Mouse (Mus musculus): ENCODE measurements around the gene Hist1h4i. TPM values are rescaled to one million over a fixed set of nuclear protein-coding genes. Genes with fewer than 3 reads are reported as not detected.
"Not testable (repeated sequence)": the region's sequence is repeated elsewhere in the genome, so short reads cannot be mapped to it uniquely, and the experiment has no call there.

The Hist1h4i gene
- polyA plus RNA-seq (2015; fragmentation: Nextera tagmentation; extraction: Ambion mirVana) = 16.9 and 19.2 TPM in 2 replicates

GRCm38 (mm10) chr13:22041142-22041536, at the start of gene Hist1h4i:
TSS of gene Hist1h4i (minus strand) at chr13:22041362.
- H3K4me1 ChIP-seq = peaks cover 40% of the 10 kb centered on the region
- H3K27ac ChIP-seq (replicated peaks) = peak within 1 kb of the TSS; percentile 91
- H3K9ac ChIP-seq (replicated peaks) = peak within 1 kb of the TSS; percentile 57
- ATAC-seq (replicated peaks) = peak; percentile 62
- under 1% methylated on average over 27 of the region's 27 CpGs for WGBS
- peak within 1 kb of the TSS; percentile 48 for H3K4me3 ChIP-seq
- H3K36me3 ChIP-seq, H3K27me3 ChIP-seq, H3K9me3 ChIP-seq: not testable (repeated sequence)
- H3K4me2 ChIP-seq (replicated peaks) = peak within 1 kb of the TSS; percentile 84

GRCm38 (mm10) chr13:22084140-22084539, 43.0 kb upstream of the Hist1h4i start, which contains the start of gene Vmn1r188:
TSS of gene Vmn1r188 (plus strand) at chr13:22084440.
- not testable (repeated sequence) for ATAC-seq (replicated peaks); H3K27ac ChIP-seq (replicated peaks); H3K9ac ChIP-seq (replicated peaks); H3K4me2 ChIP-seq (replicated peaks); H3K4me1 ChIP-seq; H3K4me3 ChIP-seq; H3K36me3 ChIP-seq; H3K27me3 ChIP-seq; H3K9me3 ChIP-seq
- 91% methylated on average over 1 of the region's 1 CpGs for WGBS

GRCm38 (mm10) chr13:22063468-22063867, 22.3 kb upstream of the Hist1h4i start:
- Histone ChIP-seq H3K4me3 (no peak overlapping the region), H3K9me3 (no peaks in the 10 kb centered on the region), H3K9ac (replicated peaks) (no peak overlapping the region), H3K27me3 (no peaks in the 10 kb centered on the region), H3K27ac (replicated peaks) (no peak overlapping the region), H3K4me1 (no peaks in the 10 kb centered on the region), H3K4me2 (replicated peaks) (no peak overlapping the region), H3K36me3 (no peaks in the 10 kb centered on the region)
- 76% methylated on average over 1 of the region's 1 CpGs for WGBS
- no peak for ATAC-seq (replicated peaks)

- no peaks in the 10 kb centered on the region for H3K36me3 ChIP-seq
- no peak overlapping the region for H3K4me3 ChIP-seq
- no peaks in the 10 kb centered on the region for H3K4me1 ChIP-seq
- H3K27me3 ChIP-seq = no peaks in the 10 kb centered on the region
- no peak overlapping the region for H3K27ac ChIP-seq (replicated peaks)
- H3K9ac ChIP-seq (replicated peaks) = no peak overlapping the region
- no peak overlapping the region for H3K4me2 ChIP-seq (replicated peaks)
- 79% methylated on average over 1 of the region's 1 CpGs for WGBS
- no peak for ATAC-seq (replicated peaks)
- no peaks in the 10 kb centered on the region for H3K9me3 ChIP-seq
Observed at GRCm38 (mm10) chr13:22061422-22061821, 20.3 kb upstream of the Hist1h4i start.

- no peak overlapping the region for H3K4me2 ChIP-seq (replicated peaks)
- H3K9me3 ChIP-seq = no peaks in the 10 kb centered on the region
- H3K4me1 ChIP-seq = peaks cover 9% of the 10 kb centered on the region
- H3K36me3 ChIP-seq = no peaks in the 10 kb centered on the region
- ATAC-seq (replicated peaks) = no peak
- no peak overlapping the region for H3K4me3 ChIP-seq
- 100% methylated on average over 1 of the region's 1 CpGs for WGBS
- H3K27me3 ChIP-seq = no peaks in the 10 kb centered on the region
- H3K9ac ChIP-seq (replicated peaks) = no peak overlapping the region
- H3K27ac ChIP-seq (replicated peaks) = no peak overlapping the region
Observed at GRCm38 (mm10) chr13:22053754-22054153, 12.6 kb upstream of the Hist1h4i start.

- peak; percentile 60; the same call in 1 of the 2 replicates for ATAC-seq (replicated peaks)
- Histone ChIP-seq H3K27me3 (no peaks in the 10 kb centered on the region), H3K9me3 (no peaks in the 10 kb centered on the region), H3K36me3 (no peaks in the 10 kb centered on the region), H3K4me1 (peaks cover 9% of the 10 kb centered on the region), H3K27ac (replicated peaks) (peak overlapping the region; percentile 94), H3K4me2 (replicated peaks) (peak overlapping the region; percentile 65), H3K4me3 (peak overlapping the region; percentile 61), H3K9ac (replicated peaks) (peak overlapping the region; percentile 66)
- WGBS = 14% methylated on average over 5 of the region's 5 CpGs
Observed at GRCm38 (mm10) chr13:22051523-22051859, 10.3 kb upstream of the Hist1h4i start.

GRCm38 (mm10) chr13:22050591-22051522, 9.7 kb upstream of the Hist1h4i start:
- Histone ChIP-seq H3K36me3 (no peaks in the 10 kb centered on the region), H3K9ac (replicated peaks) (peak overlapping the region; percentile 66), H3K4me1 (peaks cover 9% of the 10 kb centered on the region), H3K27ac (replicated peaks) (peak overlapping the region; percentile 94), H3K4me3 (peak overlapping the region; percentile 61), H3K9me3 (no peaks in the 10 kb centered on the region), H3K4me2 (replicated peaks) (peak overlapping the region; percentile 65), H3K27me3 (no peaks in the 10 kb centered on the region)
- peak; percentile 96 for ATAC-seq (replicated peaks)
- under 1% methylated on average over 52 of the region's 52 CpGs for WGBS

GRCm38 (mm10) chr13:22049737-22050440, 8.7 kb upstream of the Hist1h4i start:
- Histone ChIP-seq H3K27ac (replicated peaks) (peak overlapping the region; percentile 94), H3K4me2 (replicated peaks) (peak overlapping the region; percentile 65), H3K4me3 (peak overlapping the region; percentile 61), H3K36me3 (no peaks in the 10 kb centered on the region), H3K4me1 (peaks cover 9% of the 10 kb centered on the region), H3K27me3 (no peaks in the 10 kb centered on the region), H3K9me3 (no peaks in the 10 kb centered on the region), H3K9ac (replicated peaks) (peak overlapping the region; percentile 66)
- ATAC-seq (replicated peaks) = peak; percentile 32
- WGBS = 1% methylated on average over 14 of the region's 14 CpGs

- peaks cover 13% of the 10 kb centered on the region for H3K4me1 ChIP-seq
- H3K9me3 ChIP-seq = no peaks in the 10 kb centered on the region
- H3K9ac ChIP-seq (replicated peaks) = no peak overlapping the region
- ATAC-seq (replicated peaks) = no peak
- no peak overlapping the region for H3K4me2 ChIP-seq (replicated peaks)
- 85% methylated on average over 2 of the region's 2 CpGs for WGBS
- H3K27ac ChIP-seq (replicated peaks) = no peak overlapping the region
- H3K36me3 ChIP-seq = no peaks in the 10 kb centered on the region
- no peaks in the 10 kb centered on the region for H3K27me3 ChIP-seq
- no peak overlapping the region for H3K4me3 ChIP-seq
Observed at GRCm38 (mm10) chr13:22049041-22049440, 7.9 kb upstream of the Hist1h4i start.

- H3K4me3 ChIP-seq = no peak overlapping the region
- H3K4me2 ChIP-seq (replicated peaks) = no peak overlapping the region
- H3K4me1 ChIP-seq = peaks cover 33% of the 10 kb centered on the region
- H3K9me3 ChIP-seq = no peaks in the 10 kb centered on the region
- H3K27ac ChIP-seq (replicated peaks) = no peak overlapping the region
- no peaks in the 10 kb centered on the region for H3K27me3 ChIP-seq
- no peaks in the 10 kb centered on the region for H3K36me3 ChIP-seq
- ATAC-seq (replicated peaks) = no peak
- no peak overlapping the region for H3K9ac ChIP-seq (replicated peaks)
- WGBS = 72% methylated on average over 2 of the region's 2 CpGs
Observed at GRCm38 (mm10) chr13:22045311-22045710, 4.1 kb upstream of the Hist1h4i start.

GRCm38 (mm10) chr13:22044432-22045155, 3.4 kb upstream of the Hist1h4i start:
- H3K4me3 ChIP-seq = peak overlapping the region; percentile 46; the same call in 1 of the 2 replicates
- 79% methylated on average over 6 of the region's 6 CpGs for WGBS

More at GRCm38 (mm10) chr13:22044432-22045155, 3.4 kb upstream of the Hist1h4i start:
- no peak for ATAC-seq (replicated peaks)
- H3K27ac ChIP-seq (replicated peaks) = peak overlapping the region; percentile 89; the same call in 1 of the 2 replicates
- no peaks in the 10 kb centered on the region for H3K27me3 ChIP-seq
- no peaks in the 10 kb centered on the region for H3K36me3 ChIP-seq
- peaks cover 34% of the 10 kb centered on the region for H3K4me1 ChIP-seq
- H3K9me3 ChIP-seq = no peaks in the 10 kb centered on the region
- H3K9ac ChIP-seq (replicated peaks) = no peak overlapping the region
- no peak overlapping the region for H3K4me2 ChIP-seq (replicated peaks)

Data from forebrain, embryonic 15.5 days (tissue).